Mouse (Mus musculus): ENCODE measurements around the gene Adamtsl2. TPM values are rescaled to one million over a fixed set of nuclear protein-coding genes. Genes with fewer than 3 reads are reported as not detected.

Adamtsl2 gene
- 0.74 TPM for polyA plus RNA-seq (2017; shearing (Covaris generic))

DNA sequence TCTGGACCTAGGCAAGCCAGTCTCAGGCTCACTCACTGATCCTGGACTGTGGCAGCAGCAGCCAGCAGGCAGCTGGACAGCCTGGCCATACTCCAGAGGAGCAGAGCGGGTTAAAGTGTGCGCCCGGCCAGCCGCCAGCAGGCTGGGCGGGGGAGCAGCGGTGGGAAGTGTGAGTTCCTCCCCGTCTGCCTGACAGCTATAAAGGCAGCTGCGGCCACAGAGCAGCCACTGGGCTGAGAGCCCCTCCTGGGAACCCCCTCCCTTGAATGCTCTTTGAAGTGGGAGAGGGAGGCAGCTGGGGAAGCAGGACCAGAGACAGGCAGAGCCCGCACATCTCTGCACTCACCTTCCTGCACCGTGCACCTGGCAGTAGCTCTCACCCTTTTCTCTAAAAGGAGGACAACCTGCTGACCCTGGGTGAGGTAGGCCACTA, at the start of gene Adamtsl2:
TSS of gene Adamtsl2 (plus strand) at position 228 of the 433 bp plus-strand sequence.

DNA sequence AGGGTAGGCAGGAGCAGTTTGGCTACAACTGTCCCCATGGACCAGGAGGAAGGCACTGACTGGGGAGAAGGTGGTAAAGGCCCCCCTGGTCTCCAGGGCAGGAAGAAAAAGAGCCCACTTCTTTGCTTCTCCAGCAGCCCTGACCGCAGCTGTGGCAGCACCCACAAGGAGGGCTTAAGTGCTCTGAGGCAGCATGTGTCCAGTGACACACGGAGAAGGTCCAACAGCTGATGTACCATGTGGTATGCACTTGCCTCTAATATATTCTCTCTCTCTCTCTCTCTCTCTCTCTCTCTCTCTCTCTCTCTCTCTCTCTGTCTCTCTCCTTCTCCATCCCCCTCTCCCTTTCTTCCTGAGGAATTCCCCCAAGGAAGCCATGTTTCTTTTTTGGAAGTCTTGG, 7.2 kb upstream of the Adamtsl2 start, which contains the start of gene Mymk:
TSS of gene Mymk (minus strand) at position 202 of the 400 bp plus-strand sequence.

GRCm38 (mm10) chr2:27141950-27142693, 62.9 kb downstream of the Adamtsl2 start, which contains the start of gene Fam163b:
Fam163b (minus strand) TSS chr2:27142491.

Other genes with a start within 250 kb of the Adamtsl2 start
- gene Abo, start 214.4 kb upstream of the Adamtsl2 start, polyA plus RNA-seq (2017; shearing (Covaris generic)), result not detected
- gene Surf6, start 176.5 kb upstream of the Adamtsl2 start, polyA plus RNA-seq (2017; shearing (Covaris generic)), result 41.9 TPM
- 29.2 TPM for gene Med22, start 168.7 kb upstream of the Adamtsl2 start, polyA plus RNA-seq (2017; shearing (Covaris generic))
- 243 TPM for gene Rpl7a, start 168.6 kb upstream of the Adamtsl2 start, polyA plus RNA-seq (2017; shearing (Covaris generic))
- 74.5 TPM for gene Surf2, start 163.0 kb upstream of the Adamtsl2 start, polyA plus RNA-seq (2017; shearing (Covaris generic))
- 98.5 TPM for gene Surf1, start 162.8 kb upstream of the Adamtsl2 start, polyA plus RNA-seq (2017; shearing (Covaris generic))
- 157 TPM for gene Surf4, start 145.5 kb upstream of the Adamtsl2 start, polyA plus RNA-seq (2017; shearing (Covaris generic))
- gene Stkld1, start 145.3 kb upstream of the Adamtsl2 start, polyA plus RNA-seq (2017; shearing (Covaris generic)), result 0.37 TPM
- gene Rexo4, start 115.0 kb upstream of the Adamtsl2 start, polyA plus RNA-seq (2017; shearing (Covaris generic)), result 75.0 TPM
- 0.07 TPM for gene Adamts13, start 106.0 kb upstream of the Adamtsl2 start, polyA plus RNA-seq (2017; shearing (Covaris generic))
- gene Cacfd1, start 69.5 kb upstream of the Adamtsl2 start, polyA plus RNA-seq (2017; shearing (Covaris generic)), result 37.7 TPM
- gene Slc2a6, start 51.4 kb upstream of the Adamtsl2 start, polyA plus RNA-seq (2017; shearing (Covaris generic)), result 0.95 TPM
- not detected for gene Mymk, start 7.2 kb upstream of the Adamtsl2 start, polyA plus RNA-seq (2017; shearing (Covaris generic))
- gene Fam163b, start 63.1 kb downstream of the Adamtsl2 start, polyA plus RNA-seq (2017; shearing (Covaris generic)), result 0.55 TPM
- gene Dbh, start 85.9 kb downstream of the Adamtsl2 start, polyA plus RNA-seq (2017; shearing (Covaris generic)), result not detected
- gene Sardh, start 169.0 kb downstream of the Adamtsl2 start, polyA plus RNA-seq (2017; shearing (Covaris generic)), result 7.4 TPM